Mouse (Mus musculus): Measurements from ENCODE around the gene Draxin.
"Not testable (repeated sequence)": the region's sequence is repeated elsewhere in the genome, so short reads cannot be mapped to it uniquely, and the experiment has no call there.

Draxin gene

DNA sequence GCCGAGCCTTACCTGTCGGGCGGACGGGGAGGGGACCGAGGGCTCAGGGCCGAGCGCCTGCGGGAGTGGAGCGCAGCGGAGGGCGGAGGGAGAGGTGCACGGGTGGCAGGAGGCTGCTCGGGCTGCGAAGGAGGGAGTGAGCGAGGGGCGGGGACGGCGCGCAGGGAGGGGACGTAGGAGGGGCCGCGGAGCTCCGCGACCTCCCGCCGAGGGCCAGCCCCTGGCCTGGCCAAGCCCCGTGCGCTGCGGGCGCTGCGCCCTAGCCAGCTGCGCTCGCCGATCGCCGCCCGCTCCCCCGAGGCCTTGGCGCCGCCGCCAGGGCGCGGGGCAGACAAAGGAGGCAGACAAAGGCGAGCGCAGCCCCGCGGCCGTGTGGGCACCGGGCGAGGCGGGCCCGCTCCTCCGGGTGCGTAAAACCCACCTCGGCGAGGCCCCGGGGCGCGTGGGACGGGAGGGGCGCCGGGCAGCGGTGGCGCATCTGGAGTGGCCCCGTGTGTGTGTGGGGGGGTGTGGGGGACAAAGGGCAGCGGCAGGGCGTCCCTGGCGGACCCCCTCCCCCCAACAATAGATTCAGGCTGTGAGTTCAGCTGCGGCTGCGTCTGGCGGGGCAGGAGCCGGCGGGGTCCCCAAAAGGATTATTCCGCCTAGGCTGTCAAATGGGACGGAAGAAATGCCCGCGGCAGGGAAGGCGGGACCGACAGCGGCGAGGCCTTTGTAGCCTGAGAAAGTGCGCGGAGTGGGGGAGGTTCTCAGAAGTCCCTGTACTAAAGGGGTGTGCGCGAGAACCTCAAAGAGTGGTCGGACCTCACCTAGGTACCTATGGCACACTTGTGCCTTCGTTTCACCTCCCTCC lies at the start of gene Draxin:
Gene Draxin, minus strand, starts transcription at position 138 of the 853 bp plus-strand sequence.
- DNase-seq: peak; percentile 42 to 66

GRCm38 (mm10) chr4:148177716-148178115 lies 47.2 kb upstream of the Draxin start:
- DNase-seq: no peak

- not testable (repeated sequence) for DNase-seq
Measured at GRCm38 (mm10) chr4:148176603-148177002, 46.1 kb upstream of the Draxin start.

DNA sequence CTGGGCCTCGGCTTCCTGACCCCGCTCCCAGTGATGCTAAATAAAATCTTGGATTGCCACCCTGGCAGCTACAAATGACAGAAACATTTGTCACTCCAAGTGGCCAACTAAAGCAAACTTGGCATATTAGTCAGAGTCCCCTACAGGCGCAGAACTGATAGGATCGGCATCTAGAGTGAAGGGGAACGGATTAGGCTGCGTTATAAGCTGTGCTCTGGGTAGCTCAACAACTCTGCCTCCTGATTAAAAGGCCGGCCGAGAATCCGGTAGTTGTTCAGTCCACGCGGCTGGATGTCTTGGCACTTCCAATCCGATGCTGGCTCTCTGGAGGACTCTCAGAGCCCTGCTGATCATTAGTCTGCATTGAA lies 44.0 kb upstream of the Draxin start:
- DNase-seq: no peak

GRCm38 (mm10) chr4:148173811-148174494 lies 43.5 kb upstream of the Draxin start:
- no peak for DNase-seq

DNA sequence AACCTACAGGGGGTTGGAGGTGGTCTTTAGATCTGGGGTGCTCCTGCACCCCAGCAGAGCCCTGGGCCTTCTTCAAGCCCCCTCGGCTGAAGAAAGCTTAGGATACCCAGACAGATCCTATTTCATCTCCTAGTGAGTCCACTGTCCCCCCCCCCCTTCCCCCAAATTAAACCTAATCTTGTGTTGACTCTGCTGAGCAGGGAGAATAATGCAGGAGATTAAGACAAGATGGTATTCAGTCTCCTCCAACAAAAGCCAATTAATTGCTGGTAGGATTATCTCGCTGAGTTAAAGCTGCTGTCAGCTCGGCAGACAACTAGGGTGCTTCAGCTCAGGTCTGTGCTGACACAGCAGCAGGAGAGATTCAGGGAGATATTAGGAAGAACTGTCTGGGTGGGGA lies 40.8 kb upstream of the Draxin start:
- no peak for DNase-seq

GRCm38 (mm10) chr4:148170842-148171241 lies 40.3 kb upstream of the Draxin start:
- peak in 1 of 2 experiments; percentile 53 for DNase-seq

- DNase-seq: no peak
Measured at GRCm38 (mm10) chr4:148169586-148169985, 39.1 kb upstream of the Draxin start.

DNA sequence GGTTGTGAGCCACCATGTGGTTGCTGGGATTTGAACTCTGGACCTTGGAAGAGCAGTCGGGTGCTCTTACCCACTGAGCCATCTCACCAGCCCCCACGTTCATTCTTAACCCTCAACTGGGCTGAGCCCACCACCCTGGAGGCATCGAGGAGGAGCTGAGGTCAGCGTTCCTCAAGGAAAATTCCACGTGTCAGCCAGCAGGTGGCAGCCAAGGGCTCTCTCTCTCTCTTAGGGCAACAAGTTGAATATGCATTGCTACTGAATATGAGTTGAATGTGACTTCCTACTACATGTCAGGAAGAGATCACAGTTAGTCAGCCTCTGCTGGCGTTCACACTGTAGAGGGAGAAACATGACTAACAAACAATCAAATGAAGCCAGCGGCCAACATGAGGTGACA lies 37.8 kb upstream of the Draxin start:
- peak; percentile 61 to 63 for DNase-seq

DNA sequence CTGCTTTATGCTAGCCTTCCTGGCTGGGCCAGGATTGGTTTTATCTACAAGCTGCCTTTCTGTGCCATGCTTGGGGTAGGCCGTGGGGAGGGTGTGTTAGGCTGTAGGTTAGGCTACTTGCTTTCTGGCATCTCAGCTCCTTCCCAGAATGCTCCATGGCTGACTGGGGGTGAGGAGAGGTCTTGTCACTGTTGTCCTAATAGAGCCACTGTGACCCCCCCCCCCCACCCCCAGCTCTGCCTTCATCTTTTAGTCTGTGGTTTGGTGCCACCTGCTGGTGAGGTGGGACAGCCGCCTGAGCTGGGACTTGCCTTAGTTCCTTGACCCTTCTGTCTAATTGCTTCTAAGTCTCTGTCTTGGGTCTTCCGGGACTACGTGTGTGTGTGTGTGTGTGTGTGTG lies 36.5 kb upstream of the Draxin start:
- DNase-seq: peak; percentile 77 to 87

DNA sequence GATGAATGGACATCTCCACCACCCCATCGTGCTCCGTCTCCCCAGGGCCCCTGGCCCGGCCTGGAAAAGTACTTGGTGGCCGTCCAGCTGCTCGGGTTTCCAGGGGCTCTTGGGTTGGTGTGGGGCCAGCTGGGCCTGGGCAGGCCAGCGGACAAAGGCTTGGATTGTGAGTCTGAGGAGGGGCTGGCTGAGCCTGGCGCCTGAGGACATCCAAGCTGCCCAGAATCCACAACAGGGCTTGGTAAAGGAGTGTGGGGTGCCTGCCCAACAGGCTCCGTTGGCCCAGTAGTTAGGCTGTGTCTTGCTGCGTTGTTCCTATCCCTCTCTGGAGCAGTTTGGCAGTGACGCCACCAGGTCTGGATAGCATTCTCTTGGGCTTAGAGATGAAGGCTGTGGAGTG lies 35.9 kb upstream of the Draxin start:
- DNase-seq: no peak

DNA sequence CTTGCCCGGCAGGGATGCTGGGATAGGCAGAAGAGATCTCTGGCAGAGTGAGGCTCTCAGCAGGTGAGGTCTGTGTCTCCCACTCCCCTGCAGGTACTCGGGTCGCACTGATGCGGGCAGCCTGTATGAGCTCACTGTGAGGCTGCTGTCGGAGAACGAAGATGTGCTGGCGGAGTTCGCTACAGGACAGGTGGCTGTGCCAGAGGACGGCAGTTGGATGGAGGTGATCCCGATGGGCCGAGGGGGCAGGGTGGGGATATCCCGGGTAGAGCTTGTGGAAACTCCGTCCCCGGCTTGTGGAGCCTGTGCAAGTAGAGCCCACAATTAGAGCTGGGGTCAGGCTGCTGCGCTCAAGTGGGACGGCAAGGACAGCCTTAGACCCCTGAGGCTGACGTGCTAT lies 35.1 kb upstream of the Draxin start:
- DNase-seq: no peak

- no peak for DNase-seq
Measured at GRCm38 (mm10) chr4:148164461-148164860, 34.0 kb upstream of the Draxin start.

GRCm38 (mm10) chr4:148164002-148164439 lies 33.5 kb upstream of the Draxin start:
- DNase-seq: peak; percentile 84 to 95

- peak; percentile 46 to 70 for DNase-seq
Measured at GRCm38 (mm10) chr4:148160436-148161390, 30.2 kb upstream of the Draxin start, which contains the start of the genes Fbxo44 and Fbxo2. Fbxo44 (minus strand) TSS chr4:148160482. Fbxo2 (plus strand) TSS chr4:148160621.

- DNase-seq: peak; percentile 97
Measured at GRCm38 (mm10) chr4:148159544-148160435, 29.3 kb upstream of the Draxin start.

DNA sequence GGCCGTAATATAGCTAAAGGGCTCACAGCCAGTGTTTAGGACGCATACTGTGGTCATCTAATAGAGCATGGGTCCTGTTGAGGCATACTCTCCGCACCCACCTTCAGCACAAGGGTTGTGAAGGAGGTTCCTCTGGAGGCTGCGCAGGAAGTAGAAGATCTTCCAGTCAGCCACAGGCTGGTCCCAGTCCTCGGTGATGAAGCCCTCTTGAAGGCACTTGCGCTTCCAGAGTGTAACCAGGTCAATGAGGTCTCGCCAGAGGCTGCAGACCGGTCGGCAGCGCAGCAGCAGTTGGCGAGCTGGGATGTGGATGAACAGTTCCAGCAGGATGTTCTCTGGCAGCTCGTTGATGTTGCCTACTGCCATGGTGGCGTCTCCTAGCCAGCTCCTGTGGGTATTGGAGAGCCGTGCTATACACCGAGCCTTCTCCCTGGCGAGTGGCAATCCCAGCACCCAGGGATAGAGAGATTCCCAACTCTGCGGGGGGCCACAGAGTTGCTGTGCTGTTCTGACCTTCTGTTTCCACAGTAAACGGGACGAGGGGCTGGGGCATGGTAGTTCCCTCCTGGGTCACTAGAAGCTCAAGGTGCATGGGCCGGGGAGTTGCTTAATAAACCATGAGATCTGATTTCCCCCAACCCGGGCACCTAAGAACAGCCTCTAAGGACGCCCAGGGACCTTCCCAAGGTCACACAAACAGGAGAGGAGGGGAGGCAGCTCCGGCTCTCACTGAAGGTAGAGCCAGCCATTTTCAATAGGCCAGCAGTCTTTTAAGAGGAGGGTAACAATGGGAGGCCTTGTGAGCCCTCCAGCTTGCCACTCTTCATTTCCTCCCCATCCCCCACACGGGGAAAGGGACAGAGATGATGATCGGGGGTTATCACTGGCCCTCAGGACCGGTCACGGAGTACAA lies 28.2 kb upstream of the Draxin start:
- peak; percentile 29 to 62 for DNase-seq

DNA sequence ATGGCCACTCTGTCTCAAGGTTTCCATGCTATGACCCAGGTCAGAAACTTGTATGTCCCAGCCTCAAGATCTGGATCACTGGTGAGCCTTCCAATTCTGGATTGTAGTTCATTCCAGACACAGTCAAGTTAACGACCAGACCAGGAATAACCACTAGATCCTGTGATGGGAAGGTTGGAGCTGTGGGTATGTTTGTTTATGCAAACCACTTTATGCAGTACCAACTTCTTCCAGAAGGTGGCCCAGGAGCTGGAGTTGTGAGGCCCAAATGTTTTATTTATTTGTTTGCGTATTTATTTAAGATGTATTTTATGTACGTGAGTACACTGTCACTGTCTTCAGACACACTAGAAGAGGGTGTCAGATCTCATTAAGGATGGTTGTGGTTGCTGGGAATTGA lies 24.5 kb upstream of the Draxin start:
- DNase-seq: peak in 1 of 2 experiments; percentile 79

DNA sequence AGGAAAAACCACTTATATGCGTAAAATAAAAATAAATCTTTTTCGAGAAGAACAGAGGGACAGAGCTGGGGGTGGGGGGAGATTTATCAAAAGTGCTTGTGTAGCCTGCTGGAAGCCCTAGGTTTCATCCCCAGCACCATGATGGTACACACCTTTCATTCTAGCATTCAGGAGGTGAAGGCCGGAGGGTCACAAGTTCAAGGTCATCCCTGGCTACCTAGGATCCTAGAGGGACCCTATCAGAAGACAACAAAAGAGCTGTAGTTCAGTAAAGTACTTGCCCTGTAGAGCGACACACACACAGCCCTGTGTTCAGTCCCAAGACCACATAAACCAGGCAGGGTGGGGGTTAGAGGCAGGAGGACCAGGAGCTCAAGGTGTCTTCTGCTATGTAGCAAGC lies 23.5 kb upstream of the Draxin start:
- no peak for DNase-seq

DNA sequence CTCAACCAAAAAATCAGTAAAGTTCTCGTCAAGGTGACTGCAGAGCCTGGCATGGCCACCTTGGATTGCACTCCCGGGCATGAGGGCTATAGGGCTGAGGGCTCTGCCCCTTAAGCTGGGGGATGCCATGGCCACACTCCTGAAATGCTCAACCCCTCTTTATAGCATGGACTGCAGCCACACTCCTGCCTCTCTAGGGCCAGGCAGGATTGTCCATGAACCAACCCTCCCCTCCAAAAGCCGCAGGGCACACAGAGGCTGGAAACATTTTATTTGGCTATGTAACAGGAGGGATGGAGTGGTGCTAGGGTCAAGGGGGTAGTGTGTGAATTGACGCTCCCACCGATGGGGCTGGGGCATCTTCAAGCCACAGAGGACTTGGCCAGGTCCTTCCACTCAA lies 22.0 kb upstream of the Draxin start:
- DNase-seq: no peak

Measured in kidney, postnatal 25 days (tissue).